Mouse (Mus musculus) B cell, adult 2 months (primary cell): ENCODE measurements around the gene Vmn1r169.
"Not testable (repeated sequence)": the region's sequence is repeated elsewhere in the genome, so short reads cannot be mapped to it uniquely, and the experiment has no call there.

ENCODE experiments used
- DNase-seq, 2 experiments: peaks; one replicate each; pipeline ENCODE4 v3.0.0; 2022

The Vmn1r169 gene

DNA sequence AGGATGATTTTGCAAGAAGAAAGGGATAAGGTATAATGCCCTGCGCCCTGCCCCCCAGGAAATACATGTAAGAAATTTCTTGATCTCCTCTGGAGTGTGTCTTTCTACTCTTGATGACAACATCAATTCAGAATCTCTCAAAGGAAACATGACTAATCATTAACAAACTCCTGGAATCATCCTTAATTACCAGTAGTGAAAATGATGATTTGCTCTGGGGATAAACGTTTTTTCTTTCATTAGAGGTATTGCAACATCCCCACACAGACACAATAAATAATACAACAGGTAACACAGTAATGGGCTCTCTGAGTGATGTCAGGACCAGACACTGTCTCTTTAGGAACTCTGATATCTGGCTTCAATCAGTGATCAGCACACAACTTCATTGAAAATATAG is at the start of gene Vmn1r169:
TSS of gene Vmn1r169 (plus strand) at position 301 of the 400 bp plus-strand sequence.
- not testable (repeated sequence) for DNase-seq

DNA sequence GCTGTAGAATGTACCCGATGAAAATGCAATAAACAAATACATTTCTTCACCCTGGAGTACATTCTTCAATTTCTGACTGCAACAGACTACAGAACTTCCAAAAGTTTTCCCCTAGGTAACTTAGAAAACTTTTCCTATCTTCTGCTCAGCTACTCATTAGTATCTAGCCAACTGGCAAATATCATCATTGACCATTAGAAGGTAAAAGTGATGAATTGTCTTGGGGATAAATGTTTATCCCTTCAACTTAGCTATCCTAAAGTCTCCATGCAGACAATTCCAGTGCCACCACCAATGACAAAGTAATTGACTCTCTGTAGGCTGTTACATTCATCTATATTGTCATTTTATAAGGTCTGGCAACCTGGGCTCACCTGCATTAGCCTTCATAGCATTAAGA is 35.9 kb upstream of the Vmn1r169 start, which contains the start of gene Vmn1r168:
TSS of gene Vmn1r168 (plus strand) at position 301 of the 400 bp plus-strand sequence.
- DNase-seq = not testable (repeated sequence)

DNA sequence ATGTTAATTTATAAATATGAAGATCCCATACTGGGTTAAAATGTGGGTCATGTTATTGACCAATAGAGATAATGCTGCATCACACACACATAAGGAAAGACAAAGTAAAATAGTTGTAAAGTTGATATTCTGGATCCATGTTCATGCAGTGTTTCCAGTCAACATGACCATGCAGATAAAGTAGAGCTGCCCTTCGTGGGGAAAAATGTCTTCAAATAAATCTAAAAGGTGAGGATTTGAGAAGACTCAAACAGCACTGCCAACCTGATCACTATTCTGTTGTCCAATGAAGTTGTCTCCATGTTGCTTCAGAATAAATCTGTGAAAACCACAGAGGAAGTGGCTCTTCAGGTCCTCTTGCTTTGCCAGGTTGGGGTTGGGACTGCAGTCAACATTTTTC is 30.5 kb downstream of the Vmn1r169 start, which contains the start of gene Vmn1r170:
TSS of gene Vmn1r170 (plus strand) at position 301 of the 400 bp plus-strand sequence.
- not testable (repeated sequence) for DNase-seq
